13 mouse cellular contexts compared by ENCODE assay signal in genomic region chr2:168343705-168344104, GRCm38 (mm10).
DNase-seq lines count a peak whose midpoint lies in the region; ATAC-seq lines count a peak whose summit lies in the region.
"Had no signal": no experiment of that assay in that cellular context is flagged by ENCODE, and none has a peak within 500 bp of the region (broad histone marks: within the 10 kb centered on the region; RNA-seq: fewer than 3 reads in every experiment).

No protein-coding gene starts in this region.

- H3K27me3 ChIP-seq in midbrain, embryonic 11.5 days (ENCODE audit: control insufficient read depth, insufficient read depth, low read length), result no peaks in the 10 kb centered on the region
- H3K27me3 ChIP-seq in midbrain, embryonic 10.5 days (ENCODE audit: low read depth, poor library complexity, severe bottlenecking), result peaks cover 21% of the 10 kb centered on the region
- no peaks in the 10 kb centered on the region for H3K27me3 ChIP-seq in hindbrain, embryonic 11.5 days (ENCODE audit: control insufficient read depth, insufficient read depth, low read length)
- H3K27me3 ChIP-seq: intestine, embryonic 15.5 days; stomach, embryonic 15.5 days had no signal

- WGBS in midbrain, embryonic 11.5 days, result 64% methylated on average over 7 of the region's 7 CpGs
- 67% methylated on average over 7 of the region's 7 CpGs for WGBS in midbrain, embryonic 10.5 days
- WGBS in hindbrain, embryonic 11.5 days, result 52% methylated on average over 7 of the region's 7 CpGs

- H3K9me3 ChIP-seq in midbrain, embryonic 11.5 days (ENCODE audit: control insufficient read depth, low read length), result no peaks in the 10 kb centered on the region
- 0 out of 2 replicates have a peak, but pooled peaks cover 3% of the 10 kb centered on the region for H3K9me3 ChIP-seq in midbrain, embryonic 10.5 days (replicated peaks)
- no peaks in the 10 kb centered on the region for H3K9me3 ChIP-seq in hindbrain, embryonic 11.5 days (ENCODE audit: control insufficient read depth, low read length)
- H3K9me3 ChIP-seq: heart, embryonic 10.5 days; intestine, embryonic 15.5 days; stomach, embryonic 15.5 days had no signal

- intact Hi-C loops in heart, postnatal 10 days (cut with DNase I), result no loop called here

- peak; percentile 47 for DNase-seq in midbrain, embryonic 11.5 days (ENCODE audit: low spot score, missing footprints)
- no peak for DNase-seq in midbrain, embryonic 10.5 days (ENCODE audit: low spot score)
- DNase-seq in hindbrain, embryonic 11.5 days (ENCODE audit: low spot score), result peak; percentile 14
- peak; percentile 45 to 47 for DNase-seq in layer of hippocampus, postnatal 36 days
- no peak for DNase-seq in adrenal gland, postnatal 10 days
- no peak for DNase-seq in heart, postnatal 10 days
- DNase-seq in thymus, postnatal 0 days (ENCODE audit: low spot score), result no peak
- DNase-seq in spleen, adult 12 weeks (ENCODE audit: low spot score), result no peak
- DNase-seq: adrenal gland, postnatal 36 days; cerebellum, postnatal 25 days had no signal

- H3K36me3 ChIP-seq in midbrain, embryonic 11.5 days (ENCODE audit: control insufficient read depth, insufficient read depth, low read length), result no peaks in the 10 kb centered on the region
- no peaks in the 10 kb centered on the region for H3K36me3 ChIP-seq in midbrain, embryonic 10.5 days
- H3K36me3 ChIP-seq in hindbrain, embryonic 11.5 days (ENCODE audit: control insufficient read depth, insufficient read depth, low read length), result no peaks in the 10 kb centered on the region
- H3K36me3 ChIP-seq: heart, embryonic 10.5 days; intestine, embryonic 15.5 days; stomach, embryonic 15.5 days had no signal

- H3K4me3 ChIP-seq in midbrain, embryonic 11.5 days (ENCODE audit: low read depth, low read length), result no peak overlapping the region
- no peak overlapping the region for H3K4me3 ChIP-seq in midbrain, embryonic 10.5 days
- H3K4me3 ChIP-seq in hindbrain, embryonic 11.5 days (ENCODE audit: low read depth, low read length), result no peak overlapping the region
- H3K4me3 ChIP-seq: heart, embryonic 10.5 days; intestine, embryonic 15.5 days; stomach, embryonic 15.5 days had no signal

- ATAC-seq in midbrain, embryonic 11.5 days (ENCODE audit: low FRiP score), result no peak
- 0 out of 2 replicates have a peak, but pooled peaks have one; percentile 43 for ATAC-seq in hindbrain, embryonic 11.5 days (ENCODE audit: low FRiP score)
- ATAC-seq: intestine, embryonic 15.5 days had no signal

- peaks cover 5% of the 10 kb centered on the region for H3K4me1 ChIP-seq in midbrain, embryonic 11.5 days (ENCODE audit: control insufficient read depth, insufficient read depth, low read length)
- peaks cover 35% of the 10 kb centered on the region for H3K4me1 ChIP-seq in midbrain, embryonic 10.5 days
- no peaks in the 10 kb centered on the region for H3K4me1 ChIP-seq in hindbrain, embryonic 11.5 days (replicated peaks; ENCODE audit: control insufficient read depth, insufficient read depth, low read length)
- H3K4me1 ChIP-seq: heart, embryonic 10.5 days; intestine, embryonic 15.5 days; stomach, embryonic 15.5 days had no signal

- H3K9ac ChIP-seq in midbrain, embryonic 11.5 days (ENCODE audit: low read length), result no peak overlapping the region
- H3K9ac ChIP-seq in hindbrain, embryonic 11.5 days (ENCODE audit: low read depth, low read length), result no peak overlapping the region
- H3K9ac ChIP-seq: intestine, embryonic 15.5 days; stomach, embryonic 15.5 days had no signal

- H3K4me2 ChIP-seq in midbrain, embryonic 11.5 days, result no peak overlapping the region
- no peak overlapping the region for H3K4me2 ChIP-seq in hindbrain, embryonic 11.5 days (replicated peaks; ENCODE audit: low read depth, low read length)
- H3K4me2 ChIP-seq: intestine, embryonic 15.5 days; stomach, embryonic 15.5 days had no signal

- no peak overlapping the region for H3K27ac ChIP-seq in midbrain, embryonic 11.5 days (ENCODE audit: low read depth, low read length)
- H3K27ac ChIP-seq in midbrain, embryonic 10.5 days (replicated peaks), result no peak overlapping the region; the same call in 1 of the 2 replicates
- H3K27ac ChIP-seq in hindbrain, embryonic 11.5 days (ENCODE audit: low read depth, low read length), result no peak overlapping the region
- H3K27ac ChIP-seq: heart, embryonic 10.5 days; intestine, embryonic 15.5 days; stomach, embryonic 15.5 days had no signal

Comparison
In these comparisons a context has a peak if more than half of its experiments do, and no peak if none do; other contexts are left out.
1. DNase-seq: peak in midbrain, embryonic 11.5 days (single experiment), hindbrain, embryonic 11.5 days (single experiment) and layer of hippocampus, postnatal 36 days (2 of 2); none in midbrain, embryonic 10.5 days (single experiment), adrenal gland, postnatal 10 days (single experiment), heart, postnatal 10 days (0 of 2), thymus, postnatal 0 days (single experiment) and spleen, adult 12 weeks (single experiment).